Mouse (Mus musculus): ENCODE data around the gene Gpr107. TPM values are rescaled to one million over a fixed set of nuclear protein-coding genes. Genes with fewer than 3 reads are reported as not detected.

Gene Gpr107
- polyA plus RNA-seq, 1 experiment: 71.9 TPM

GRCm38 (mm10) chr2:31263039-31263461, 110.9 kb downstream of the Gpr107 start:
- Histone ChIP-seq H3K9ac (ENCODE audit: low read depth, poor library complexity, severe bottlenecking) (no peak overlapping the region), H3K9me3 (replicated peaks; ENCODE audit: control insufficient read depth, insufficient read depth, low read length, poor library complexity, severe bottlenecking) (no peaks in the 10 kb centered on the region), H3K27ac (ENCODE audit: insufficient read depth, low read length) (no peak overlapping the region), H3K36me3 (ENCODE audit: control insufficient read depth, insufficient read depth, low read length, poor library complexity, severe bottlenecking) (no peaks in the 10 kb centered on the region), H3K27me3 (ENCODE audit: control insufficient read depth, insufficient read depth, low read length, poor library complexity, severe bottlenecking) (no peaks in the 10 kb centered on the region), H3K4me3 (ENCODE audit: low read depth, low read length) (no peak overlapping the region), H3K4me1 (ENCODE audit: control insufficient read depth, insufficient read depth, low read length) (peaks cover 2% of the 10 kb centered on the region)
- TF ChIP-seq CTCF (IDR thresholded peaks at IDR 0.05; ENCODE audit: low read depth, low read length) (no peak), POLR2A (IDR thresholded peaks at IDR 0.05; ENCODE audit: insufficient read depth, low read length) (no peak)

GRCm38 (mm10) chr2:31263746-31264378, 111.7 kb downstream of the Gpr107 start:
- Histone ChIP-seq H3K4me3 (ENCODE audit: low read depth, low read length) (no peak overlapping the region), H3K36me3 (ENCODE audit: control insufficient read depth, insufficient read depth, low read length, poor library complexity, severe bottlenecking) (no peaks in the 10 kb centered on the region), H3K27ac (ENCODE audit: insufficient read depth, low read length) (no peak overlapping the region), H3K9ac (ENCODE audit: low read depth, poor library complexity, severe bottlenecking) (no peak overlapping the region), H3K9me3 (replicated peaks; ENCODE audit: control insufficient read depth, insufficient read depth, low read length, poor library complexity, severe bottlenecking) (no peaks in the 10 kb centered on the region), H3K4me1 (ENCODE audit: control insufficient read depth, insufficient read depth, low read length) (peaks cover 2% of the 10 kb centered on the region), H3K27me3 (ENCODE audit: control insufficient read depth, insufficient read depth, low read length, poor library complexity, severe bottlenecking) (no peaks in the 10 kb centered on the region)
- no peak for TF ChIP-seq POLR2A (IDR thresholded peaks at IDR 0.05; ENCODE audit: insufficient read depth, low read length)
- TF ChIP-seq EP300 (IDR thresholded peaks at IDR 0.05; ENCODE audit: insufficient read depth, low read depth, low read length): no peak
- no peak for TF ChIP-seq CTCF (IDR thresholded peaks at IDR 0.05; ENCODE audit: low read depth, low read length)

GRCm38 (mm10) chr2:31267447-31267846, 115.3 kb downstream of the Gpr107 start:
- H3K4me3 ChIP-seq (ENCODE audit: low read depth, low read length): no peak overlapping the region
- H3K27ac ChIP-seq (ENCODE audit: insufficient read depth, low read length): no peak overlapping the region
- H3K4me1 ChIP-seq (ENCODE audit: control insufficient read depth, insufficient read depth, low read length): no peaks in the 10 kb centered on the region
- no peak for TF ChIP-seq EP300 (IDR thresholded peaks at IDR 0.05; ENCODE audit: insufficient read depth, low read depth, low read length)
- TF ChIP-seq CTCF (IDR thresholded peaks at IDR 0.05; ENCODE audit: low read depth, low read length): no peak
- TF ChIP-seq POLR2A (IDR thresholded peaks at IDR 0.05; ENCODE audit: insufficient read depth, low read length): no peak
- no peaks in the 10 kb centered on the region for H3K36me3 ChIP-seq (ENCODE audit: control insufficient read depth, insufficient read depth, low read length, poor library complexity, severe bottlenecking)
- H3K9ac ChIP-seq (ENCODE audit: low read depth, poor library complexity, severe bottlenecking): no peak overlapping the region
- H3K27me3 ChIP-seq (ENCODE audit: control insufficient read depth, insufficient read depth, low read length, poor library complexity, severe bottlenecking): no peaks in the 10 kb centered on the region
- H3K9me3 ChIP-seq (replicated peaks; ENCODE audit: control insufficient read depth, insufficient read depth, low read length, poor library complexity, severe bottlenecking): no peaks in the 10 kb centered on the region

Other genes starting within 250 kb of the Gpr107 start
- 8.7 and 9.4 TPM in 2 replicates for gene Ptges, start 222.5 kb upstream of the Gpr107 start, polyA plus RNA-seq (2011; ENCODE audit: insufficient read depth, insufficient read length, low read depth, missing spikeins)
- 21.7 and 22.3 TPM in 2 replicates for gene Tor1b, start 199.4 kb upstream of the Gpr107 start, polyA plus RNA-seq (2011; ENCODE audit: insufficient read depth, insufficient read length, low read depth, missing spikeins)
- gene Tor1a, start 184.4 kb upstream of the Gpr107 start, polyA plus RNA-seq (2011; ENCODE audit: insufficient read depth, insufficient read length, low read depth, missing spikeins): 27.5 and 31.0 TPM in 2 replicates
- 30.9 and 43.6 TPM in 2 replicates for gene BC005624, start 170.1 kb upstream of the Gpr107 start, polyA plus RNA-seq (2011; ENCODE audit: insufficient read depth, insufficient read length, low read depth, missing spikeins)
- gene Usp20, start 170.0 kb upstream of the Gpr107 start, polyA plus RNA-seq (2011; ENCODE audit: insufficient read depth, insufficient read length, low read depth, missing spikeins): 7.2 and 10.5 TPM in 2 replicates
- 77.7 and 84.7 TPM in 2 replicates for gene Fnbp1, start 10.3 kb upstream of the Gpr107 start, polyA plus RNA-seq (2011; ENCODE audit: insufficient read depth, insufficient read length, low read depth, missing spikeins)
- 6.2 and 9.7 TPM in 2 replicates for gene Ncs1, start 93.5 kb downstream of the Gpr107 start, polyA plus RNA-seq (2011; ENCODE audit: insufficient read depth, insufficient read length, low read depth, missing spikeins)
- 2.7 and 2.9 TPM in 2 replicates for gene Hmcn2, start 162.1 kb downstream of the Gpr107 start, polyA plus RNA-seq (2011; ENCODE audit: insufficient read depth, insufficient read length, low read depth, missing spikeins)

Data from ES-Bruce4 (cell line).